Mouse (Mus musculus): ENCODE data around the gene Gm49320. TPM values are rescaled to one million over a fixed set of nuclear protein-coding genes. Genes with fewer than 3 reads are reported as not detected.
A peak's percentile ranks its signal among the peaks of the same experiment; 100 is the strongest.

Gm49320 gene
- polyA plus RNA-seq, 1 experiment from 2014 or later: 1.5 TPM

- peak overlapping the region; percentile 36 for H3K9ac ChIP-seq
- peaks cover 28% of the 10 kb centered on the region for H3K27me3 ChIP-seq
- H3K27ac ChIP-seq: peak overlapping the region; percentile 85
- peak overlapping the region; percentile 41 for H3K4me3 ChIP-seq
- ATAC-seq (ENCODE audit: borderline replicate concordance, extremely low read depth, low FRiP score, low TSS enrichment): peak; percentile 10; the same call in 1 of the 2 replicates
- H3K36me3 ChIP-seq: peaks cover 6% of the 10 kb centered on the region; the same call in 1 of the 2 replicates
- peaks cover 36% of the 10 kb centered on the region for H3K4me1 ChIP-seq
- peak overlapping the region; percentile 84 for H3K4me2 ChIP-seq
- under 1% methylated on average over 25 of the region's 25 CpGs for WGBS
- H3K9me3 ChIP-seq: no peaks in the 10 kb centered on the region
These were observed 25.9 kb upstream of the Gm49320 start for GRCm38 (mm10) chr8:4212809-4213209.

- H3K27ac ChIP-seq: peak overlapping the region; percentile 85
- WGBS: 2% methylated on average over 18 of the region's 18 CpGs
- peaks cover 6% of the 10 kb centered on the region; the same call in 1 of the 2 replicates for H3K36me3 ChIP-seq
- H3K4me3 ChIP-seq: peak overlapping the region; percentile 41
- H3K4me1 ChIP-seq: peaks cover 36% of the 10 kb centered on the region
- ATAC-seq (ENCODE audit: borderline replicate concordance, extremely low read depth, low FRiP score, low TSS enrichment): peak; percentile 70
- H3K4me2 ChIP-seq: peak overlapping the region; percentile 84
- H3K27me3 ChIP-seq: peaks cover 34% of the 10 kb centered on the region
- no peaks in the 10 kb centered on the region for H3K9me3 ChIP-seq
- H3K9ac ChIP-seq: peak overlapping the region; percentile 36
These were observed 25.3 kb upstream of the Gm49320 start for GRCm38 (mm10) chr8:4213210-4214005.

GRCm38 (mm10) chr8:4214006-4214980, 24.4 kb upstream of the Gm49320 start:
- peaks cover 6% of the 10 kb centered on the region; the same call in 1 of the 2 replicates for H3K36me3 ChIP-seq
- ATAC-seq (ENCODE audit: borderline replicate concordance, extremely low read depth, low FRiP score, low TSS enrichment): peak; percentile 80
- 5% methylated on average over 33 of the region's 33 CpGs for whole genome bisulfite sequencing
- peak overlapping the region; percentile 36; the same call in 1 of the 2 replicates for H3K9ac ChIP-seq
- H3K9me3 ChIP-seq: no peaks in the 10 kb centered on the region
- H3K4me2 ChIP-seq: peak overlapping the region; percentile 84
- peaks cover 36% of the 10 kb centered on the region for H3K27me3 ChIP-seq
- H3K27ac ChIP-seq: peak overlapping the region; percentile 85
- H3K4me1 ChIP-seq: peaks cover 36% of the 10 kb centered on the region
- H3K4me3 ChIP-seq: peak overlapping the region; percentile 41

GRCm38 (mm10) chr8:4216296-4216695, 22.4 kb upstream of the Gm49320 start:
- Histone ChIP-seq H3K36me3 (no peaks in the 10 kb centered on the region), H3K9me3 (no peaks in the 10 kb centered on the region), H3K4me2 (peak overlapping the region; percentile 67), H3K9ac (peak overlapping the region; percentile 60), H3K4me3 (peak overlapping the region; percentile 49), H3K27ac (no peak overlapping the region), H3K4me1 (peaks cover 36% of the 10 kb centered on the region), H3K27me3 (peaks cover 36% of the 10 kb centered on the region)
- no peak for ATAC-seq (ENCODE audit: borderline replicate concordance, extremely low read depth, low FRiP score, low TSS enrichment)
- 8% methylated on average over 18 of the region's 18 CpGs for WGBS

GRCm38 (mm10) chr8:4216791-4217621, 21.7 kb upstream of the Gm49320 start, which contains the start of gene Prr36:
Gene Prr36, minus strand, starts transcription at chr8:4217459.
- H3K9ac ChIP-seq: peak within 1 kb of the TSS; percentile 60
- H3K4me2 ChIP-seq: peak within 1 kb of the TSS; percentile 67
- peaks cover 36% of the 10 kb centered on the region for H3K27me3 ChIP-seq
- H3K27ac ChIP-seq: peak within 1 kb of the TSS; percentile 31; the same call in 1 of the 2 replicates
- H3K9me3 ChIP-seq: no peaks in the 10 kb centered on the region
- peak; percentile 19; the same call in 1 of the 2 replicates for ATAC-seq (ENCODE audit: borderline replicate concordance, extremely low read depth, low FRiP score, low TSS enrichment)
- peak within 1 kb of the TSS; percentile 49 for H3K4me3 ChIP-seq
- no peaks in the 10 kb centered on the region for H3K36me3 ChIP-seq
- 2% methylated on average over 44 of the region's 44 CpGs for WGBS
- peaks cover 36% of the 10 kb centered on the region for H3K4me1 ChIP-seq

GRCm38 (mm10) chr8:4219617-4220016, 19.0 kb upstream of the Gm49320 start:
- 85% methylated on average over 3 of the region's 3 CpGs for WGBS
- Histone ChIP-seq H3K4me1 (peaks cover 21% of the 10 kb centered on the region), H3K27me3 (peaks cover 36% of the 10 kb centered on the region)

GRCm38 (mm10) chr8:4222059-4222458, 16.6 kb upstream of the Gm49320 start:
- H3K9me3 ChIP-seq: no peaks in the 10 kb centered on the region
- ATAC-seq (ENCODE audit: borderline replicate concordance, extremely low read depth, low FRiP score, low TSS enrichment): no peak
- H3K4me3 ChIP-seq: no peak overlapping the region
- H3K36me3 ChIP-seq: no peaks in the 10 kb centered on the region
- no peak overlapping the region for H3K4me2 ChIP-seq
- peaks cover 27% of the 10 kb centered on the region for H3K27me3 ChIP-seq
- H3K4me1 ChIP-seq: no peaks in the 10 kb centered on the region; the same call in 1 of the 2 replicates
- H3K9ac ChIP-seq: no peak overlapping the region
- H3K27ac ChIP-seq: no peak overlapping the region

More at GRCm38 (mm10) chr8:4219617-4220016, 19.0 kb upstream of the Gm49320 start:
- Histone ChIP-seq H3K4me2 (no peak overlapping the region), H3K9ac (no peak overlapping the region), H3K4me3 (no peak overlapping the region), H3K27ac (no peak overlapping the region), H3K36me3 (no peaks in the 10 kb centered on the region), H3K9me3 (no peaks in the 10 kb centered on the region)
- no peak for ATAC-seq (ENCODE audit: borderline replicate concordance, extremely low read depth, low FRiP score, low TSS enrichment)

GRCm38 (mm10) chr8:4226323-4226722, 12.3 kb upstream of the Gm49320 start:
- Histone ChIP-seq H3K36me3 (no peaks in the 10 kb centered on the region), H3K9me3 (no peaks in the 10 kb centered on the region), H3K4me3 (peak overlapping the region; percentile 43), H3K27me3 (peaks cover 14% of the 10 kb centered on the region; the same call in 1 of the 2 replicates), H3K9ac (peak overlapping the region; percentile 47), H3K27ac (no peak overlapping the region), H3K4me2 (peak overlapping the region; percentile 67), H3K4me1 (peaks cover 7% of the 10 kb centered on the region; the same call in 1 of the 2 replicates)
- WGBS: 30% methylated on average over 4 of the region's 4 CpGs
- 0 out of 2 replicates have a peak, but pooled peaks have one; percentile 15 for ATAC-seq (ENCODE audit: borderline replicate concordance, extremely low read depth, low FRiP score, low TSS enrichment)

- Histone ChIP-seq H3K27ac (no peak within 1 kb of the TSS), H3K27me3 (peaks cover 14% of the 10 kb centered on the region; the same call in 1 of the 2 replicates), H3K9ac (peak within 1 kb of the TSS; percentile 47), H3K4me1 (peaks cover 7% of the 10 kb centered on the region; the same call in 1 of the 2 replicates), H3K9me3 (no peaks in the 10 kb centered on the region), H3K4me2 (peak within 1 kb of the TSS; percentile 67), H3K36me3 (no peaks in the 10 kb centered on the region), H3K4me3 (peak within 1 kb of the TSS; percentile 43)
- peak; percentile 74 for ATAC-seq (ENCODE audit: borderline replicate concordance, extremely low read depth, low FRiP score, low TSS enrichment)
- WGBS: 4% methylated on average over 33 of the region's 33 CpGs
These were observed 11.8 kb upstream of the Gm49320 start, which contains the start of gene Lrrc8e for GRCm38 (mm10) chr8:4226739-4227347. Gene Lrrc8e, plus strand, starts transcription at chr8:4226827.

- Histone ChIP-seq H3K9me3 (no peaks in the 10 kb centered on the region), H3K4me3 (no peak overlapping the region), H3K27ac (no peak overlapping the region), H3K9ac (no peak overlapping the region), H3K4me1 (peaks cover 7% of the 10 kb centered on the region; the same call in 1 of the 2 replicates), H3K27me3 (peaks cover 14% of the 10 kb centered on the region; the same call in 1 of the 2 replicates), H3K4me2 (no peak overlapping the region), H3K36me3 (no peaks in the 10 kb centered on the region)
- 95% methylated on average over 4 of the region's 4 CpGs for WGBS
- ATAC-seq (ENCODE audit: borderline replicate concordance, extremely low read depth, low FRiP score, low TSS enrichment): no peak
These were observed 10.7 kb upstream of the Gm49320 start for GRCm38 (mm10) chr8:4227919-4228318.

Data from lung, embryonic 15.5 days (tissue).